Mouse (Mus musculus) small intestine, adult 2 months (tissue): Measurements from ENCODE around the gene 1110032A03Rik. TPM values are rescaled to one million over a fixed set of nuclear protein-coding genes. Genes with fewer than 3 reads are reported as not detected.

Experiments used
- H3K27ac ChIP-seq: fragments of 200-500 bp; 2 replicates; pipeline ENCODE4 v1.5.1; 2012; ENCODE audit warnings: low read depth, low read length, control low read depth, inconsistent platforms; ENCODE audit not compliant: insufficient read depth
- H3K27me3 ChIP-seq: fragments of 200-500 bp; 2 replicates; pipeline ENCODE4 v1.6.1; 2012; ENCODE audit warnings: mild to moderate bottlenecking, moderate library complexity, low read length, inconsistent platforms; ENCODE audit not compliant: control insufficient read depth, insufficient read depth
- H3K36me3 ChIP-seq: fragments of 200-500 bp; 2 replicates; pipeline ENCODE4 v1.6.1; 2012; ENCODE audit warnings: mild to moderate bottlenecking, low read length, control low read depth, inconsistent platforms; ENCODE audit not compliant: control insufficient read depth, insufficient read depth
- H3K4me1 ChIP-seq: fragments of 200-500 bp; 2 replicates; pipeline ENCODE4 v1.6.1; 2012; ENCODE audit warnings: low read length, inconsistent platforms, mixed read lengths; ENCODE audit not compliant: control insufficient read depth, insufficient read depth, insufficient read length
- H3K4me3 ChIP-seq: fragments of 200-500 bp; 2 replicates; pipeline ENCODE4 v1.5.1; 2012; ENCODE audit warnings: low read depth, mild to moderate bottlenecking, control low read depth, inconsistent platforms, low read length, moderate library complexity
- CTCF ChIP-seq: fragments of 200-500 bp; IDR thresholded peaks from 2 replicates; pipeline ENCODE4 v1.5.1; 2012; ENCODE audit warnings: low read depth, mild to moderate bottlenecking, control low read depth, inconsistent platforms, low read length, moderate library complexity, mixed read lengths; ENCODE audit not compliant: insufficient replicate concordance, insufficient read length; ENCODE audit errors: extremely low read depth
- POLR2A ChIP-seq: fragments of 200-500 bp; IDR thresholded peaks from 2 replicates; pipeline ENCODE4 v1.6.1; 2012; ENCODE audit warnings: low read depth, mild to moderate bottlenecking, control low read depth, inconsistent platforms, low read length, moderate library complexity
- whole genome bisulfite sequencing: fragments of 180-500 bp; shearing (Covaris S2); methylation state at CpG from one replicate; pipeline ENCODE4 v1.1.7; 2018; 5-methylcytosine and 5-hydroxymethylcytosine counted together
- polyA plus RNA-seq: library from polyadenylated mRNA; depleted of rRNA; stranded (reverse); fragments of >200 nt; gene quantifications from 2 replicates; pipeline ENCODE4 v1.2.3, GENCODE M21; 2012

The 1110032A03Rik gene
- polyA plus RNA-seq, 1 experiment: 20.7 TPM

DNA sequence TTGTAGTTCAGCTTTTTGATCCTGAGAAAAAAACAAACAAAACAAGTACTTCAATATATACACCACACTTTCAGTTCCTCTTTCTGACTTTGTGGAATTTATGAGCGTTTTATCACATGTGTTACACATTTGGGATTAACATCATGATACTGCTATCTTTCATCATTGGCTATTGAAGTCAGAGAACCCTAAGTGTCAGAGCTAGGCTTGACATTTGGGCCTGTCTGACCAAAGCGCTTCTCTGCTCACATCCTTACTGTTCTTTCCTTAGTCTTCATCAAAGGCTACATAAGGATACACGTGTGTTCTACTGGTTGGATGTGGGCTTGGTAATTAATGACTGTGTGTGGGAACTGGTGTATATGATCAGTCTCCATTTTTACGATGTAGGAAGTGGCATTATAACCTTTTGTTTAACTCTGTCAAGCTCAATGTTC is 1.3 kb downstream of the 1110032A03Rik start:
- no peak overlapping the region for H3K4me3 ChIP-seq
- WGBS: 35% methylated on average over 4 of the region's 4 CpGs

DNA sequence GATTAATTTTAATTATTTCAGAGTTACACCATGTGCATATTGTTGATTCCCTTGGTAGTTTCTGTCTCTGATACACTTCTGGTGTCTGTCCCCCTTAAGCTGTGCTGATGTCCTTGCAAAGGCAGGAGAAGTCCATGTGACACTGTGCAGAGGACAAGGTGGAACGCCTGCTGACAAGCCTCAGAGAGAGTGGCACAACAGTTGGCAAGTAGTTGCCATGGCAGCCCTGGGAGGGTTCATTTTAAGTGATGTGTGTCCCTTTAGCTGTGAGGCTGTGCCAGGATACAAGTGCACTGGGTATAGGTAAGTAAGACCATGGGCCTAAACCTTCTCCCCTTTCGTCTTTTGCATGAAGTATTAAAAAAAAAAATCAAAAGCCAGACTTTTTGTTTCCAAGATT is 5.3 kb downstream of the 1110032A03Rik start:
- Histone ChIP-seq H3K4me1 (0 out of 2 replicates have a peak, but pooled peaks cover 3% of the 10 kb centered on the region), H3K27me3 (no peaks in the 10 kb centered on the region), H3K4me3 (no peak overlapping the region), H3K36me3 (peaks cover 4% of the 10 kb centered on the region; the same call in 1 of the 2 replicates), H3K27ac (no peak overlapping the region)
- WGBS: 91% methylated on average over 2 of the region's 2 CpGs
- TF ChIP-seq CTCF (no peak), POLR2A (no peak)

More for the DNA sequence above, 1.3 kb downstream of the 1110032A03Rik start:
- H3K27me3 ChIP-seq: no peaks in the 10 kb centered on the region
- peaks cover 3% of the 10 kb centered on the region; the same call in 1 of the 2 replicates for H3K4me1 ChIP-seq
- H3K36me3 ChIP-seq: peaks cover 10% of the 10 kb centered on the region
- no peak overlapping the region for H3K27ac ChIP-seq
- TF ChIP-seq CTCF (no peak), POLR2A (no peak)

DNA sequence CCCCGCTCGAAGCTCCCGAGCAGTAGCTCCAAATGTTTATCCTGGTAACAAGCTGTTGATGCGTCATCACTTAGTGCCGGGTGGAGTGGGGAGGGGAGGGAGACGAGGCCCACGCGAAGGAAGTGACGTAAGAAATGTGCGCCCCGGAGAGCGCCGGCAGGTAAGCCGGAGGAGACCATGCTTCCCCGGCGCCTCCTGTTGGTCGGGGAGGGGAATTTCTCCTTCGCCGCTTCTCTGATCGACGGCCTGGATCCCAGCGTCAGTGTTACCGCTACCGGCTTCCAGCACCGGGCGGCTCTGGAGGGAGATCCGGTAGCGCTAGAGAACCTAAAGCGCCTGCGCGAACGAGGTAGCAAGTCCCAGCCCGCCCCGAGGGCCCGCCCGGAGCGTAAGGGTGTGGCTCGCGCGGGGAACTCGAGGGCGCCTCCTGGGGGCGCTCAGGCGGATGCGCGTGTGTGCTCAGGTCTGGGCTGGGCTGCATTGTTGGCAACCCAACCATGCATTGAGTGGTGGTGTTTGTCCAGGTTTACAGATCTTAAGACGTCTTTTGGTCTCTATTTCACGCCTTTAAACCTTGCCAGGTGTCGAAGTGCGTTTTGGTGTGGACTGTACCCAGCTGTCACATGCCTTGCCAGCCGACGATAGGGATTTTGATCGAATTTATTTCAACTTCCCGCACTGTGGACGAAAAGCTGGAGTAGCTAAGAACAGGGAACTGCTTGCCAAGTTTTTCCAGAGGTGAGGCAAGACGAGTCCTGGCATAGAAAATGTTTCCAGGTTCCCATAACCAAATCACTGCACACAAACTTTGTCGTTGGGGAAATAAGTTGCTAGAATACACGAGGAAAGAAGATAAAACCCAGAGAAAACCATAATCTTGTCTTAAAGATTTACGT is 7.0 kb downstream of the 1110032A03Rik start, which contains the start of gene Fdxacb1:
Gene Fdxacb1 (plus strand): TSS at position 130 of the 896 bp plus-strand sequence.
- TF ChIP-seq CTCF: peak; percentile 77
- peak; percentile 38 for TF ChIP-seq POLR2A
- Histone ChIP-seq H3K27me3 (no peaks in the 10 kb centered on the region), H3K4me3 (peak within 1 kb of the TSS; percentile 91), H3K36me3 (peaks cover 9% of the 10 kb centered on the region), H3K27ac (peak within 1 kb of the TSS; percentile 93), H3K4me1 (no peaks in the 10 kb centered on the region)
- 2% methylated on average over 59 of the region's 59 CpGs for WGBS

DNA sequence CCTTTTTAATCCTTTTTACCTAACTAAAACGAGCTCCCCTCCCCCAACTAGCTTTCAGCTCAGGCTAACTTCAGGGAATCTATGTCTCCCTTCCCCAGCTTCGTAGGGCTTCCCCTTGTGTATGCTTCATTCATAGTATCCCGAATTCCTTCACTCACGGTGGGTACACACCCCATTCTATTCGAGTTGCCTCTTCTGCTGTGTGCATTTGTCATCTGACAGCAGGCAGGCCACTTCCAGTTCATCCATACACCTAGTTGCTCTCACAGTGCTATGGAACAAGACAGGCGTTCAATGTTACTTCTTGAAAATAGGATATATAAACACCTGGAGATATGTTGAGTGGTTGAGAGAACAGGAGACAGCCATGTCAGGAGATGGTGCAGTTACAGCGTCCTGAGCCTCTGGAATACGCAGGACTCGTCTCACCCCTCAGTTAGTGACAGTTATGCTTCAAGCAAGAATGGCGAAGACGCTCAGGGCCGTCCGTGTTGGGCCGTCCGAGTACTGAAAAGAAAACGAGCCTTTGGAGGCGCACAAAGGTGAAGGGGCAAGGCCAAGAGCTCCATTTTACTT is 7.7 kb downstream of the 1110032A03Rik start:
- no peaks in the 10 kb centered on the region for H3K27me3 ChIP-seq
- H3K27ac ChIP-seq: peak overlapping the region; percentile 89
- peaks cover 10% of the 10 kb centered on the region for H3K36me3 ChIP-seq
- H3K4me1 ChIP-seq: no peaks in the 10 kb centered on the region
- H3K4me3 ChIP-seq: peak overlapping the region; percentile 91
- WGBS: 2% methylated on average over 17 of the region's 17 CpGs
- TF ChIP-seq POLR2A (no peak; the same call in 1 of the 2 replicates), CTCF (no peak)

DNA sequence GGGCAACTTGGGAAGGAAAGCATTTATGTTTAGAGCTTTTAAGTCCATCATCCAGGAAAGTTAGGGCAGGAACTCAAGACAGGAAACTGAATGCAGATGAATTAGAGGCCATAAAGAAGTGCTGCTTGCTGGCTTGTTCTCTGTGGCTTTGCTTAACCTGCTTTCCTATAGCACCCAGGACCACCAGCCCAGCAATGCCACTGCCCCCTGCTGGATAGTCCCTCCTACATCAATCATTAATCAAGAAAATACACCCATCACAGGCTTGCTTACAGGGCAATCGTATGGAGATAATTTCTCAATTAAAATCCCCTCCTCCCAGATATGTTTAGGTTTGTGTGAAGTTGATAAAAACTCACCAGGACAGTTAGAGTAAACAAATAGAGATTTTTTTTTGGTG is 12.0 kb downstream of the 1110032A03Rik start:
- 58% methylated on average over 1 of the region's 1 CpGs for WGBS

DNA sequence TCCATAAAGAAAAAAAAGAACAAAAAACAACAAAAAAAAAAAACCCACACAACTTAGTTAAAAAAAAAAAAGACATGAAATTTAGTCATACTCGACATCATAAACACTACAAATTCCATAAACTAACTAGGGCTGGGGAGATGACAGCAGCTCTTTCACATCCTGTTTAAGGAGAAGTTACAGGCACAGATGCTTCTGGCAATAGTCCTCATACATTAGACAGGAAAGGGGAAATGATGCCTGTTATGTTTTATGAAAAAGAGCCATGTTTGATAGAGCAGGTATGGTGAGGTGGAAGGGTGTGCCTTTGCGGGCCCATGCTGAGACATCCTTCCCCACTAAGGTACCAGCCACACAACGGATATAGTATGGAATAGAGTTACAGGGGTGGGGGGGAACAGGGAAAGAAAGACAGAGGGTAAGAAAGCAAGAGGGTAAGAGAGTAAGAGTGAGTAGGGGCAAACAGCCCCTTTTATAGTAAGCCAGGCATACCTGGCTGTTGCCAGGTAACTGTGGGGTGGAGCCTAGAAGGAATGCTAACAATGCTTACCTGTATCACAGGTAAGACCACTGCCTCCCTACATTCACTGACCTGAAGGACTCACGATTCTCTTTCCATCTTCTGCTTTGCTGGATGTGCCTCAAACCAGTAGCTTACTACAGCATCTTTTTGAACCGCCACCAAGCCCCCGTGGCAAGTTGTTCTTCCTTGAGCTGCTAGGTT is 13.6 kb downstream of the 1110032A03Rik start:
- 54% methylated on average over 6 of the region's 6 CpGs for WGBS
- no peak for TF ChIP-seq CTCF
- no peak for TF ChIP-seq POLR2A
- H3K4me3 ChIP-seq: no peak overlapping the region
- H3K27ac ChIP-seq: no peak overlapping the region
- H3K27me3 ChIP-seq: no peaks in the 10 kb centered on the region
- peaks cover 7% of the 10 kb centered on the region for H3K36me3 ChIP-seq
- H3K4me1 ChIP-seq: no peaks in the 10 kb centered on the region

More for the DNA sequence above, 12.0 kb downstream of the 1110032A03Rik start:
- peaks cover 7% of the 10 kb centered on the region for H3K36me3 ChIP-seq
- H3K4me3 ChIP-seq: no peak overlapping the region
- no peaks in the 10 kb centered on the region for H3K4me1 ChIP-seq
- no peak overlapping the region for H3K27ac ChIP-seq
- no peaks in the 10 kb centered on the region for H3K27me3 ChIP-seq
- peak; percentile 23; the same call in 1 of the 2 replicates for TF ChIP-seq CTCF
- TF ChIP-seq POLR2A: no peak
